18 mouse cellular contexts compared by ENCODE assay signal in genomic region chr7:101654936-101655335, GRCm38 (mm10).
"Had no signal": no experiment of that assay in that cellular context is flagged by ENCODE, and none has a peak within 500 bp of the region (broad histone marks: within the 10 kb centered on the region; RNA-seq: fewer than 3 reads in every experiment).

No protein-coding gene starts in this region.

- H3K36me3 ChIP-seq: limb, embryonic 15.5 days; liver, embryonic 15.5 days had no signal

- ATAC-seq: midbrain, embryonic 16.5 days had no signal

- H3K27ac ChIP-seq: kidney, postnatal 0 days; limb, embryonic 15.5 days; liver, embryonic 15.5 days; stomach, postnatal 0 days had no signal

- DNase-seq: kidney, adult 8-10 months; kidney, postnatal 36 days; layer of hippocampus, adult 9-11 months; layer of hippocampus, postnatal 36 days; lung, embryonic 14.5 days; lung, postnatal 10 days; lung, postnatal 4 days; right cerebral cortex, adult 18-20 months; right cerebral cortex, postnatal 25 days; thymus, adult 2 months; thymus, postnatal 25 days had no signal

- H3K4me3 ChIP-seq: limb, embryonic 15.5 days; liver, embryonic 15.5 days; megakaryocyte, embryonic 14.5 days had no signal

- H3K27me3 ChIP-seq: limb, embryonic 15.5 days had no signal

- H3K9ac ChIP-seq: limb, embryonic 15.5 days; liver, embryonic 15.5 days; lung, embryonic 14.5 days had no signal

- H3K9me3 ChIP-seq: limb, embryonic 15.5 days; liver, embryonic 15.5 days; megakaryocyte, embryonic 14.5 days had no signal

- H3K4me1 ChIP-seq: limb, embryonic 15.5 days; liver, embryonic 15.5 days had no signal

- H3K4me2 ChIP-seq: limb, embryonic 15.5 days; liver, embryonic 15.5 days; lung, embryonic 14.5 days; midbrain, embryonic 11.5 days had no signal
